Mouse (Mus musculus) skeletal muscle tissue, adult 2 months (tissue): ENCODE data around the gene Gm20388.

ENCODE experiments used
- DNase-seq: peaks from one replicate; pipeline ENCODE4 v3.0.0-alpha.2; 2012; ENCODE audit warnings: low read depth, low spot score

Gene Gm20388

GRCm38 (mm10) chr8:122407678-122408077 is 2497.0 kb downstream of the Gm20388 start:
- DNase-seq: no peak

GRCm38 (mm10) chr8:122414311-122414710 is 2503.7 kb downstream of the Gm20388 start:
- DNase-seq: no peak

GRCm38 (mm10) chr8:122415554-122415953 is 2504.9 kb downstream of the Gm20388 start:
- no peak for DNase-seq

- DNase-seq: no peak
These were observed 2509.4 kb downstream of the Gm20388 start for GRCm38 (mm10) chr8:122419881-122420555.

- no peak for DNase-seq
These were observed 2510.9 kb downstream of the Gm20388 start, which contains the start of gene Il17c for GRCm38 (mm10) chr8:122421376-122422070. Gene Il17c (plus strand): TSS chr8:122422020.

GRCm38 (mm10) chr8:122423217-122423616 is 2512.6 kb downstream of the Gm20388 start:
- DNase-seq: no peak

GRCm38 (mm10) chr8:122423659-122424058 is 2513.0 kb downstream of the Gm20388 start:
- DNase-seq: no peak

- DNase-seq: no peak
These were observed 2515.5 kb downstream of the Gm20388 start for GRCm38 (mm10) chr8:122426145-122426544.

- no peak for DNase-seq
These were observed 2517.0 kb downstream of the Gm20388 start for GRCm38 (mm10) chr8:122427607-122428006.

GRCm38 (mm10) chr8:122428163-122428562 is 2517.5 kb downstream of the Gm20388 start:
- DNase-seq: no peak

- DNase-seq: no peak
These were observed 2519.5 kb downstream of the Gm20388 start for GRCm38 (mm10) chr8:122430058-122430636.

- no peak for DNase-seq
These were observed 2520.0 kb downstream of the Gm20388 start for GRCm38 (mm10) chr8:122430646-122431045.

GRCm38 (mm10) chr8:122431694-122432442 is 2521.2 kb downstream of the Gm20388 start:
- no peak for DNase-seq

- peak; percentile 57 for DNase-seq
These were observed 2522.0 kb downstream of the Gm20388 start, which contains the start of gene Cyba for GRCm38 (mm10) chr8:122432443-122433268. Gene Cyba (minus strand): TSS chr8:122432930.

- DNase-seq: no peak
These were observed 2522.7 kb downstream of the Gm20388 start for GRCm38 (mm10) chr8:122433269-122433905.

- DNase-seq: no peak
These were observed 2524.7 kb downstream of the Gm20388 start for GRCm38 (mm10) chr8:122435375-122435774.

- DNase-seq: no peak
These were observed 2525.5 kb downstream of the Gm20388 start for GRCm38 (mm10) chr8:122436146-122436545.

GRCm38 (mm10) chr8:122436586-122437125 is 2526.0 kb downstream of the Gm20388 start:
- no peak for DNase-seq

GRCm38 (mm10) chr8:122437708-122438331 is 2527.2 kb downstream of the Gm20388 start:
- no peak for DNase-seq

GRCm38 (mm10) chr8:122439336-122439735 is 2528.7 kb downstream of the Gm20388 start:
- no peak for DNase-seq
